Mouse (Mus musculus) bone marrow, adult 2 months (tissue): ENCODE results near the gene Elavl4. TPM values are rescaled to one million over a fixed set of nuclear protein-coding genes. Genes with fewer than 3 reads are reported as not detected.

Experiments used
- H3K27ac ChIP-seq: fragments of 200-500 bp; 2 replicates; pipeline ENCODE4 v1.5.1; 2012; ENCODE audit warnings: low read depth, mild to moderate bottlenecking, control low read depth, inconsistent platforms, low read length; ENCODE audit not compliant: control insufficient read depth, poor library complexity, insufficient read depth
- H3K4me1 ChIP-seq: fragments of 200-500 bp; 2 replicates; pipeline ENCODE4 v1.6.1; 2011; ENCODE audit warnings: low read length; ENCODE audit not compliant: control insufficient read depth, insufficient read depth
- H3K4me3 ChIP-seq: fragments of 200-500 bp; replicated peaks from 2 replicates; pipeline ENCODE3; 2011; ENCODE audit warnings: mild to moderate bottlenecking, low read depth, low read length, control low read depth; ENCODE audit not compliant: control insufficient read depth
- CTCF ChIP-seq: fragments of 200-500 bp; IDR thresholded peaks from 2 replicates; pipeline ENCODE4 v1.5.1; 2011; ENCODE audit warnings: low read length, control low read depth; ENCODE audit not compliant: control insufficient read depth, insufficient read depth
- POLR2A ChIP-seq: fragments of 200-500 bp; IDR thresholded peaks from 2 replicates; pipeline ENCODE4 v1.6.1; 2011; ENCODE audit warnings: low read depth, mild to moderate bottlenecking, control low read depth, low read length, borderline replicate concordance; ENCODE audit not compliant: control insufficient read depth
- WGBS: fragments of 180-500 bp; shearing (Covaris S2); methylation state at CpG from one replicate; pipeline ENCODE4 v1.1.7; 2018; 5-methylcytosine and 5-hydroxymethylcytosine counted together
- polyA plus RNA-seq: library from polyadenylated mRNA; stranded (reverse); fragments of >200 nt; gene quantifications from 2 replicates; pipeline ENCODE4 v1.2.4, GENCODE M21; 2011; ENCODE audit warnings: low replicate concordance; ENCODE audit not compliant: missing spikeins, insufficient read depth, insufficient read length

The Elavl4 gene
- polyA plus RNA-seq, 1 experiment, result 0.62 TPM

DNA sequence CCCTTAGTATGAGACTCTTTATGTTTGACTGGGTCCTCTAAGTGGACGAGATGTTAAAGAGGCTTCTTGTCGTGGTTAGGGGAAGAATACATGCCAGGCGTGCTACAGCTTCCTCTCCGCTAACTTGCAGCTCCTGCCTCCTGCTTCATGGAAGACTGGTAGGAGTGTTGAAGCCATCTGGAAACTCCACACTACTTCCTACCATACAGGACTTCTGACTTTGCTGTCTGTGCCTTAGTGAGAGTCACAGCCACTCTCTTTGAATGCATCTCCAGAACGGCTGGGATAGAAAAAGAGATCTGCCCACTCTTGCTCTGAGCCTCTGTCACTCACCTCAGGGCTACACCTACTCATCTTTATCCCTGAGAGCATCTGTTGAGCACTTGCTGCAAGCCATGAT lies 132.9 kb downstream of the Elavl4 start:
- Histone ChIP-seq H3K27ac (no peak overlapping the region), H3K4me1 (no peaks in the 10 kb centered on the region)

DNA sequence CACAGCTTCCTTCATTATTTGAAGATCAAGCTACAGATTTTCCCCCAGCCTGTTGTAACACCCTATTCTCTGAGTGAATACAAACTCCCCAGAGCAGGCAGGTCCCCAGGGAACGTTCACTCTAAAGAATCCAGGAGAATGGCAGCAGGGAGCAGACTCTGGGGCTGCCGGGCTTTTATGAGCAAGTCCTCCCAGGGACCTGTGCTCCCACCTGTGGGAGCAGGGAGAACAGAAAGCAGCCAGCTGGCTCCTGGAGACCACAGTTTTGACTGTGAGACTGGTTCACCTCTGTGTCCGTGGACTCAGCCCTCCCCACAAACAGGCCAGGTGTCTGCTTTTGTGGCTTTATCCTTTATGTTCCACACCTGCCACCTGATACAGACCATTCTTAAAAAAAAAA lies 134.2 kb downstream of the Elavl4 start:
- 69% methylated on average over 3 of the region's 3 CpGs for WGBS
- Histone ChIP-seq H3K4me1 (no peaks in the 10 kb centered on the region), H3K27ac (no peak overlapping the region), H3K4me3 (no peak overlapping the region)
- no peak for TF ChIP-seq CTCF

More for the DNA sequence above, 132.9 kb downstream of the Elavl4 start:
- H3K4me3 ChIP-seq, result no peak overlapping the region
- WGBS, result 73% methylated on average over 5 of the region's 5 CpGs
- TF ChIP-seq POLR2A (no peak), CTCF (no peak)

DNA sequence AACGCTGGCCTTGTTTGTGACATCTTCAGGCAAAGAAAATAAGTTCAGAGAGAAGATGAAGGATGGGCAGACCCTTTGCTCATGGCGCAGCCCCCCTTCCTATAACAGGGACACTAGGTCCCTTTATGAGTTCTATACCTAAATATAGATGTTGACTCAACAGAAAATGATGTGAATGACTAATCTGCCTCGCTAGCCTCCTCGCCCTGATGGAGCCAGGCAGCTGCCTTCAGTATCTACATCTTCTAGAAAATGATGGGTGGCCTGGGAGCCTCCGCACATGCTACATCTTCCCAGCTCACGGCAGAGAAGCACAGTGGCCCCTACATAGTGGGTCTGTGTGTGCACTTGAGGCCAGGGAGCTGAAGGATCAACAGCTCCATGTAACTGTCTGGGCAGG lies 137.2 kb downstream of the Elavl4 start:
- 79% methylated on average over 6 of the region's 6 CpGs for WGBS

DNA sequence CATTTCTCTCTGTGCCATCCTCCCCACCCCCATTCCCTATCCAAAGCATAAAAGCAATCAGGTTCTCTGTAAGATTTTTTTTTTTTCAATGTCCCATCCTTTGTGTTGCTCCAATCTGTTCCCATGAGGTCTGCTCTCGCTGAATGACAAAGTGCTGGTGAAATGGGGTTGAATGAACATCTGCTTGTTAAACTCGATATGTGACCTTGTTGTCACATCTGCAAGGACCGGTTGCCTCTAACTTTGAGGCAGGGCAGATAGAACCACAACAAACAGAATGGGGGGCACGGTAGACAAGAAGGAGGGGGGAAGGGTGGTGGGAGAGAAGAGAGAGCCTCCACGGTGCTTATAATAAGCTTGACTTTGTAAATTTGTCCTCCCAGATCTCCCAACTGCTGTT lies 138.0 kb downstream of the Elavl4 start:
- Histone ChIP-seq H3K4me3 (no peak overlapping the region), H3K27ac (no peak overlapping the region), H3K4me1 (no peaks in the 10 kb centered on the region)
- WGBS, result 66% methylated on average over 5 of the region's 5 CpGs
- TF ChIP-seq POLR2A (no peak), CTCF (no peak)

More for the DNA sequence above, 137.2 kb downstream of the Elavl4 start:
- H3K4me1 ChIP-seq, result no peaks in the 10 kb centered on the region
- TF ChIP-seq CTCF (no peak), POLR2A (no peak)
- no peak overlapping the region for H3K27ac ChIP-seq
- H3K4me3 ChIP-seq, result no peak overlapping the region

DNA sequence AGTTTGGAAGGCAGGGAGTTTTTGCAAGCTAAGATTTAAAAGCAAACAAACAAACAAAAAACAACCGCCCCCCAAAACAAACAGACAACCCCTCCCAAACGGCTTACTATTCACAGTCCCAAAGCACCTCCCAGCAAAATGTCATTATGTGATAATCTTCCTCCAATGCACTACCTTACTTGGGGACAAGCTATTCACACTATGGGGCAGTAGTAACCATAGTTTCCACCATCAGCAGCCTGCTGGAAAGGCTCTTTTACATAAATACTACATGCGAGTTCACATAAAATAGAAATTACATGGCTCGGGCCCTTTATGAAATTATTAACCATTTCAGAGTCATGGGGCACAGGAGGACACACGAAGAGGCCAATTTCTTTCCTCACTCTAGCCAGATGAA lies 141.5 kb downstream of the Elavl4 start:
- Histone ChIP-seq H3K27ac (no peak overlapping the region), H3K4me1 (no peaks in the 10 kb centered on the region), H3K4me3 (no peak overlapping the region)
- TF ChIP-seq CTCF (no peak), POLR2A (no peak)
- WGBS, result 80% methylated on average over 5 of the region's 5 CpGs

DNA sequence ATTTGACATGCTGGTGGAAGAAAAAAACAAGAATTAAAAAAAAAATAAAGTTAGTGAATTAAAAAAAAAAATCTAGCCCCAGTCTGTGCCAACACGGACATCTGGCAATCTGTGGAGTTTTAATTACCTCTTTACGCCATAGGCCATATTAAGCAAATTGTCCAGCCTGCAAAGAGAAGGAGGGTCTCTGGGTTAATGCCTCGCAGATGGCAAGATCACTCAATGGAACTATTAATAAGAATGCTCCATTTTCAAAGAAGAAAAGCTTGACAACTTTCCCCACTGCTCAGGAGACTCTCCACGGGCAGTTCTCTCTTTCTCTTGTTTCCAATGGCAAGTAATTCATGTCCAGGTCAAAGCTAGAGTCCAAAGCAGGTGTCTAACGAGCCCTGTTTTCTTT lies 142.1 kb downstream of the Elavl4 start:
- H3K4me3 ChIP-seq, result no peak overlapping the region
- TF ChIP-seq CTCF, result no peak
- TF ChIP-seq POLR2A, result no peak
- no peak overlapping the region for H3K27ac ChIP-seq
- 74% methylated on average over 5 of the region's 5 CpGs for WGBS
- no peaks in the 10 kb centered on the region for H3K4me1 ChIP-seq

DNA sequence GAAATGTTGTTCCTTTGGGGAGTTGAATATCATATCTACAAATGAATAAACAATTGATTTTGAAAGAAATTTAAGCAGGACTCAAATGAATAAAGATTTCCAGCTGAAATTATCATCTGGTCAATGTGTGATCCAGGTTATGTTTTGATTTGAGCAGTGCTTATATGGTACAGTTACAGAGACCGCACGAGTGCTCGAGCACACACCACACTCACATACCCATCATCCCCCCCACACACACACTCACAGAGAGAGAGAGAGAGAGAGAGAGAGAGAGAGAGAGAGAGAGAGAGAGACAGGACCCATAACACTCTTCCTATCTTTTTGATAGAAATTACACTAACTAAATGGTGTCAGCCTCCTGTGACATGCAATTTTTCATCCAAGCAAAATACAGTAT lies 150.0 kb downstream of the Elavl4 start:
- 85% methylated on average over 3 of the region's 3 CpGs for WGBS
- no peak overlapping the region for H3K4me3 ChIP-seq

DNA sequence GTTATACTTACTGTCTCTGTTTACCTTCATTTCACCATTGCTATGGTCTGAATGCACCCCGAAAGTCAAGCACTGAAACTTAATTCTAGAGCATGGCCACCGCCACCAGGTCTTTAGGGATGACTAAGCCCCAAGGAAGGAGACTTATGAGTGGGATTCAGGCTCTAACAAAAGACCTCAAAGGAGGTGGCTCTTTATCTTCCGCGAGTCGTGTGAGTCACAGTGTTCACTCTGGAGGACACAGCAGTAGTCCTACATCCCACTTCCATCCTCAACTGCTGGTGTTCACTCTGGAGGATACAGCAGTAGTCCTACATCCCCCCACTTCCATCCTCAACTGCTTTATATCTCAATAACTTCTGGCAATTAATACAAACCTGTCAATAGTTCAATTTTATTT lies 151.8 kb downstream of the Elavl4 start:
- no peak for TF ChIP-seq CTCF
- no peak for TF ChIP-seq POLR2A
- WGBS, result 85% methylated on average over 5 of the region's 5 CpGs
- Histone ChIP-seq H3K4me1 (no peaks in the 10 kb centered on the region), H3K27ac (no peak overlapping the region), H3K4me3 (no peak overlapping the region)

More for the DNA sequence above, 150.0 kb downstream of the Elavl4 start:
- Histone ChIP-seq H3K4me1 (no peaks in the 10 kb centered on the region), H3K27ac (no peak overlapping the region)
- no peak for TF ChIP-seq CTCF
- no peak for TF ChIP-seq POLR2A

DNA sequence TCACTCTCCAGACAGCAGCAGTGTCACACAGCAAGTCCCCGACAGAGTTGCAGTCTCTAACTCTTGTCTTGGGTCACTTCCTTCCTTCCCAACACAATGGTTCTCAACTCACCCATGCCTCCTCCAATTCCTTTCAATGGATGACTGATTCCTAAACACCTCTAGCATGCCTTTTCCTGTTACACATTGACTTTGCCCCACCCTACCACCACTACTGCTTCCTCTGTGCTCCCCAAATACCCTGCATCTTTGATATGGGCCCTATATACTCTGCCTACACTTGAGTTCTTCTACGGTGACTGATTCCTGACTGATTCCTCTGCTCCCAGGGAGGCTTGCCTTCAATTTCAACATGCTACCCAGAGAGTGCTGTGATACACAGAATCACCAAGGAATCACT lies 153.1 kb downstream of the Elavl4 start:
- WGBS, result 47% methylated on average over 2 of the region's 2 CpGs
- no peaks in the 10 kb centered on the region for H3K4me1 ChIP-seq
- TF ChIP-seq POLR2A (no peak), CTCF (no peak)
- H3K4me3 ChIP-seq, result no peak overlapping the region
- no peak overlapping the region for H3K27ac ChIP-seq
